ENCODE assay signal across 8 mouse cellular contexts in the genomic region with DNA sequence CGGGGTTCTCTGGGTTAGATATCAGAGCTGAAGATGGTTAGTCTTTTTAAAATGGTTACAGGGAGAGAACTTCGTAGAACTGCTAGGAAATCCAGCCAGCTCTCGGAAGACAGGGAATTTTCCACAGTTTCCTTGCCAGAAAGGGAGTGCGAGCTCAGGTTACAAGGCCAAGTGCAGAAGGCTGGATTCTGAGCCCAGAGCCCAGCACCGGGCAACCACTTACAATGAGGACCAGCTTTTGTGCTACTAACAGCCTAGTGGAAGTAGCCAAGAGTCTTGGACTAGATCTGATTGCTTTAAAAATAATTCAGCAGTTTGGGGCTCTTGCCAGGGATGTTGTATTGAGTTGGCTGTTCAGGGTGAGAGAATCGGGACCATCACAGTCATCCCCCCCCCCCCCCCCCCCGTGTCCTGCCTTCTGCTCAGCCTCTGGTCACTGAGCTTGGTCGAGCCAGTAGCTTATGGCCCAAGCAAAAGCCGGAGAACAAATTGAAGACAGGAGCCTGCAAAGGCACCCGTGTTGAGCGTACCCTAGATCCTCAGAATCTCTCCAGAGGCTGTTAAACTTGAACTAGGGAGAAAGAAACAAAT. TPM values are rescaled to one million over a fixed set of nuclear protein-coding genes. Genes with fewer than 3 reads are reported as not detected.
A peak's percentile ranks its signal among the peaks of the same experiment; 100 is the strongest.
DNase-seq lines count a peak whose midpoint lies in the region; ATAC-seq and TF ChIP-seq lines count a peak whose summit lies in the region.
"Had no signal": no experiment of that assay in that cellular context is flagged by ENCODE, and none has a peak within 500 bp of the region (broad histone marks: within the 10 kb centered on the region; RNA-seq: fewer than 3 reads in every experiment).

No protein-coding gene starts in this region.

- H3K4me3 ChIP-seq in hindbrain, embryonic 16.5 days (ENCODE audit: low read length), result no peak overlapping the region
- H3K4me3 ChIP-seq in thymus, adult 2 months (ENCODE audit: control insufficient read depth, insufficient read depth, low read length), result no peak overlapping the region

- no peak for TF ChIP-seq CTCF in thymus, adult 2 months (IDR thresholded peaks at IDR 0.05; ENCODE audit: borderline replicate concordance, control insufficient read depth, extremely low read depth, insufficient read depth, low read length, poor library complexity)

- ATAC-seq in hindbrain, embryonic 16.5 days, result peak; percentile 89
- ATAC-seq in megakaryocyte-erythroid progenitor cell, adult 5-6 weeks (replicated peaks; ENCODE audit: low FRiP score, low TSS enrichment, poor library complexity, severe bottlenecking), result no peak

- H3K9ac ChIP-seq in hindbrain, embryonic 16.5 days (ENCODE audit: low read depth, low read length), result no peak overlapping the region

- H3K27me3 ChIP-seq in hindbrain, embryonic 16.5 days (replicated peaks; ENCODE audit: control insufficient read depth, insufficient read depth, low read length), result 0 out of 2 replicates have a peak, but pooled peaks cover 2% of the 10 kb centered on the region
- no peaks in the 10 kb centered on the region for H3K27me3 ChIP-seq in thymus, adult 2 months (ENCODE audit: control insufficient read depth, insufficient read depth, low read length)

- DNase-seq in heart, postnatal 4 days, result peak; percentile 15
- DNase-seq in heart, adult 8-10 months (ENCODE audit: low spot score), result no peak
- peak; percentile 44 for DNase-seq in testis, postnatal 14 days (ENCODE audit: low spot score)
- DNase-seq in testis, postnatal 10 days (ENCODE audit: low spot score), result no peak
- DNase-seq in thymus, adult 2 months, result no peak

- no peaks in the 10 kb centered on the region for H3K9me3 ChIP-seq in hindbrain, embryonic 16.5 days (ENCODE audit: control insufficient read depth, low read length)

- no peak overlapping the region for H3K27ac ChIP-seq in hindbrain, embryonic 16.5 days (ENCODE audit: low read depth, low read length)
- H3K27ac ChIP-seq in thymus, adult 2 months (ENCODE audit: control insufficient read depth, insufficient read depth, low read length), result no peak overlapping the region

- TF ChIP-seq POLR2A in thymus, adult 2 months (IDR thresholded peaks at IDR 0.05; ENCODE audit: control insufficient read depth, extremely low read depth, insufficient read depth, low read length, poor library complexity), result no peak

- WGBS in hindbrain, embryonic 16.5 days, result 64% methylated on average over 10 of the region's 11 CpGs
- 84% methylated on average over 11 of the region's 11 CpGs for WGBS in thymus, adult 2 months

- H3K36me3 ChIP-seq in hindbrain, embryonic 16.5 days (ENCODE audit: control insufficient read depth, insufficient read depth, low read length), result no peaks in the 10 kb centered on the region
- H3K36me3 ChIP-seq in thymus, adult 2 months (ENCODE audit: control insufficient read depth, insufficient read depth, low read length), result no peaks in the 10 kb centered on the region

- no peak overlapping the region for H3K4me2 ChIP-seq in hindbrain, embryonic 16.5 days (ENCODE audit: low read length)
- H3K4me2 ChIP-seq: heart, embryonic 11.5 days had no signal

- H3K4me1 ChIP-seq in hindbrain, embryonic 16.5 days (ENCODE audit: control insufficient read depth, insufficient read depth, low read depth, low read length), result peaks cover 5% of the 10 kb centered on the region; the same call in 1 of the 2 replicates
- 0 out of 2 replicates have a peak, but pooled peaks cover 1% of the 10 kb centered on the region for H3K4me1 ChIP-seq in thymus, adult 2 months (replicated peaks; ENCODE audit: control insufficient read depth, insufficient read depth, low read length)

RNA-seq across cellular contexts. Expression of gene Nufip1, which starts 59.3 kb away (rescaled TPM):
- total RNA-seq in heart, postnatal 4 days (2021), result 1 to 10 TPM; 6.0 to 6.4 TPM
- total RNA-seq in heart, adult 8-10 months (2022), result 1 to 10 TPM; 3.0 to 3.6 (median 3.2) TPM
- 12.4 and 13.2 TPM in 2 replicates for polyA plus RNA-seq in hindbrain, embryonic 16.5 days (2015; fragmentation: Nextera tagmentation; extraction: Ambion mirVana)
- total RNA-seq in megakaryocyte-erythroid progenitor cell, adult 5-6 weeks (2014; fragmentation: Nextera tagmentation), result 13.3 and 15.0 TPM in 2 replicates
- 29.6 and 38.1 TPM in 2 replicates for total RNA-seq in megakaryocyte-erythroid progenitor cell, adult 5-6 weeks (2017)
- 5.5 and 7.2 TPM in 2 replicates for polyA plus RNA-seq in thymus, adult 2 months (2012; rRNA removed)

RNA-seq across cellular contexts. Expression of gene Gpalpp1, which starts 59.4 kb away (rescaled TPM):
- total RNA-seq in heart, postnatal 4 days (2021), result 10 to 100 TPM; 14.8 to 15.4 TPM
- 10 to 100 TPM in 3 of 4 experiments, 1 to 10 TPM in 1; 9.5 to 12.3 (median 10.4) TPM for total RNA-seq in heart, adult 8-10 months (2022)
- polyA plus RNA-seq in hindbrain, embryonic 16.5 days (2015; fragmentation: Nextera tagmentation; extraction: Ambion mirVana), result 9.6 and 12.4 TPM in 2 replicates
- total RNA-seq in megakaryocyte-erythroid progenitor cell, adult 5-6 weeks (2014; fragmentation: Nextera tagmentation), result 20.1 and 27.5 TPM in 2 replicates
- 37.5 and 41.0 TPM in 2 replicates for total RNA-seq in megakaryocyte-erythroid progenitor cell, adult 5-6 weeks (2017)
- 5.7 and 6.0 TPM in 2 replicates for polyA plus RNA-seq in thymus, adult 2 months (2012; rRNA removed)

Comparison
In these comparisons a context has a peak if more than half of its experiments do, and no peak if none do; other contexts are left out.
1. DNase-seq: peak in heart, postnatal 4 days (single experiment) and testis, postnatal 14 days (single experiment); none in heart, adult 8-10 months (single experiment), testis, postnatal 10 days (single experiment) and thymus, adult 2 months (single experiment).